Mouse (Mus musculus): ENCODE measurements around the gene Lnx1.

Gene Lnx1

DNA sequence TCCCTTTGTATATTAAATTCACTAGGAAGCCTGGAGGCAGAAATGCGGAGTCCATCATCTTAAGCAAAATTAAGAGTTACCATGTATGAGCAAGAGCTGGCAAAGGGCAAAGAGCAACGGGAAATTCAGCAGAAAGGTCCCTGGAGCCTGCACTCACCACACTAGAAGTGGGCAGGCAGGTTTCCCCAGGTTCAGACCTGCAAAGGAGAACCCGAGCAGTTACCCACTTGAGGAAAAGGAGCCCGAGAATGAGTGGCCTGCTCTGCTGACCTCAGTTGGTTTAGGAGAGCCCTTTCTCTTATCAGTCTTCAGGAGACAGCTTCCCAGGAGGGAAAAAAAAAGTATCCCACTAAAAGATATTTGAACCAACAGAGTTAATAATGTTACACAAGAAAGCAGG lies 99.4 kb downstream of the Lnx1 start:
- WGBS: 89% methylated on average over 4 of the region's 4 CpGs

DNA sequence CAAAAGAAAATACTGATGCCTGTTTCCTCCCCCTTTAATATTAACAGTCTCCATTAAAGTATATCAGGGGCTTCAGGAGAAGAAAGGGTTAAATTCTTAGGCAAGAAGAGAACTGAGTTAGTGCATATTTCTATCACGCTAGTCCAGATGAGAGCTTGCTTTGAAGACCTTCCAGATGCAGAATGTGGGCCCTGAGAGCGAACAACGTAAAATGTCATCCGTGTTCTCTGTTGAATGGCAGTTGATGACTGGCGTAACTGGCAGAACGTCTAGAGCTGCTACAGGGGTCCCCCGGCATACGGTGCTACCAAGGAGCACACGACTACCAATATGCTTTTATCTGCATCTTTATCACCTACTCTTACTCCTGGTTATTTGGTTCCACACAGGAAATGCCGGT lies 100.3 kb downstream of the Lnx1 start:
- 89% methylated on average over 10 of the region's 10 CpGs for WGBS

DNA sequence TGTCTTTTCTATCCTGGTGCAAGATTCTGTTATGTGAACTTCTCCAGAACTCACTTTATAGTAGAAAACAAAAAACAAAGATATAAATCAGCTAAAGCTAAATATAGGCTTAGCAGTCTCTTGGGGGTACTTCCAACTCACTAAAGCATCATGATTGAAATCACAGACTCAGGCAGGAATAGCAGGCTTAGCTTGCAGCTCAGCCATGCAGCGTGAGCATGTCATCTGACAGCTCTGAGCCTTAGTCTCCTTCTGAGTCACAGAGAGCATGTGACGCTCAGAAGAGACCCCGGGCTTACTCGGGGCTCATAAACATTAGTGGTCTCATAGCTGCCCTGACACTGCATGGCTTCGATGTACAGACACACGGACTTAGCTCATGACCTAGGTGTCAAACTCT lies 100.7 kb downstream of the Lnx1 start:
- WGBS: 78% methylated on average over 6 of the region's 6 CpGs

GRCm38 (mm10) chr5:74601171-74601570 lies 101.5 kb downstream of the Lnx1 start:
- WGBS: 85% methylated on average over 3 of the region's 3 CpGs

- 86% methylated on average over 5 of the region's 5 CpGs for WGBS
Observed at GRCm38 (mm10) chr5:74600010-74600409, 102.7 kb downstream of the Lnx1 start.

DNA sequence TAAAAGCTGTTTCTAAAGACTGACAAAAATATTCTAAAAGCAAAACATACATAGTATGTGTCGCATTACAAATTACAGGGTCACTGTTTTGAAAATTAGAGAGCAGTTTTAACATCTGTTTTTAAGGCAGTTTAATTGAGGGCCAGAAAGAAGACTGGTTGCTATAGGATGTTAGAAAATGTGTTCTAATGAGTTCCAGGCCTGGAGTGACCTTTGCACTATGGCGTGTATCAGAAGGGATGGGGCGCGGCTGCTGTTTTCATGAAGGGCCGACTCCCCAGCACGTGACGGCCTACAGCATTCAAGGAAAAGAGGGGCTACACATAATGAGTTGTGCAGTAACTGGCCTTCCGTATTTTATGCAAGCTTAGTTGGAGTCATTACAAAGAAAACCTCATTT lies 109.6 kb downstream of the Lnx1 start:
- 88% methylated on average over 8 of the region's 8 CpGs for WGBS

DNA sequence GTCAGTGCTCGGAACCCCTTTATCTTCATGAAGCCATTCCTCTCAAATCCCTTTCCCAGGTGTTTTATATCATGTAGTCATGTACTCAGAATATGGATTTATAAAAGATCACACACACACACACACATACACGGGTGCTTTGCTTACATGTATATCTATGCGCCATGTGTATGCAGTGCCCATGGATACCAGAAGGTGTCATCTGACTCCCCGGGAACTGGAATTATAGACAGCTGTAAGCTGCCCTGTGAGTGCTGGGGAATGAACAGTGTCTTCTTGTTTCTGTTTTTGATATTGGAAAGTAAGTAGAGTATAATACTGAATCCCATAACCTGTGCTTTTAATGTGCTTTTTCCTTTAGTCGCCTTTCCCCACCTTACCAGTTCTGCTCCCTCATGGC lies 111.3 kb downstream of the Lnx1 start:
- WGBS: 85% methylated on average over 5 of the region's 5 CpGs

- WGBS: 96% methylated on average over 7 of the region's 7 CpGs
Observed at GRCm38 (mm10) chr5:74589133-74589532, 113.6 kb downstream of the Lnx1 start.

DNA sequence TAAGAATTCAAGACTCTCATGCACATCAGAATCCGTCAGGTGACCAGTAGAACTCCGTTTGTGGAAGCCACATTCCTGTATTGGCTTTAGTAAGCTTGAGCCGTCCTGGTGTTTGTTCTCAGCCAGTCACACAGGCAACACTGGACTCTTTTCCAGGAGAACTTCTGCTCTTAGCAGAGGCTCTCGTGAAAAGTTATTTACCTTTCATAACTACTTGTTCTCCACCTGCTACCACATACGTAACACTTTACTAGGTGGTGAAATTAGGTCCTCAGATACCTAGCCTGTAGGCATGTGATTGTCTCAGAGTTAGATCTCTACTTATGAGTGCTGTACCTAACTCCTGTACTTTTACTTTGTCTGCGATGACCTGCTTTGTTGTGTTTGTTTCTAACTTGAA lies 130.9 kb downstream of the Lnx1 start:
- 86% methylated on average over 6 of the region's 6 CpGs for WGBS

GRCm38 (mm10) chr5:74561151-74561550 lies 141.6 kb downstream of the Lnx1 start:
- WGBS: 94% methylated on average over 1 of the region's 1 CpGs

DNA sequence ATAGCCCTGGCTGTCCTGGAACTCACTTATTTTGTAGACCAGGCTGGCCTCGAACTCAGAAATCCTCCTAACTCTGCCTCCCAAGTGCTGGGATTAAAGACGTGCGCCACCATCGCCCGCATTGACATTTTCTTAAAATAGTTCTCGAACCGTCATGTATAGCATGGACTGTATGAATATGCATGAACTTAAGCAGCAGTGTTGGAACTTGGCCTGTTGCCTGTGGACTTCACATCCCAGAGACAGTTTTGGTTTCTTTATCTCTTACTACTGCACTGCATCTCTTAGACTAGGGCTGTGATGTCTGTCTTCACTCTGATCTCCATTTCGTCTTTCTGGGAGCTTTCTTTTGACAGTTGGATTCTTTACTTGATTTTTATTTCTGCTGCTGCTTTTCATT lies 153.1 kb downstream of the Lnx1 start:
- WGBS: 48% methylated on average over 8 of the region's 8 CpGs

DNA sequence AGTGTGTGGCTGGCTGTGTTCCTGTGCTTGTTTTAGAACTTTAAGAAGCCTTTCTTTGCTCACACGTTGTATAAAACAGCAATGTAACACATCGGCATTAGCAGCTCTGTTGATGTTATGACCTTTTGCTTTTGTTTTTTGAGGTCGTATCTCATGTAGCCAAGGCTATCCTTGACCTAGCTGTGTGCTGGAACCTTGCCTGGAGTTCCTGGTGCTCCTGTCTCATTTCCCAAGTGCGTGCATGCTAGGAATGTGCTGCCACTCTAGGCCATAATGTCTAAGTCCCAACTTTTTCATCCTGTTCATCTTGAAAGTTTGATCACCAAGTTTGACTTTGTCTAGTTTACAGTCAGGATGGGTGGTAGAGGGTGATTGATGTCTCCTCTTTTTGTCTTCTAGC lies 157.1 kb downstream of the Lnx1 start:
- 77% methylated on average over 4 of the region's 4 CpGs for WGBS
